Mouse (Mus musculus) forebrain, embryonic 14.5 days (tissue): Measurements from ENCODE around the gene Abca7. TPM values are rescaled to one million over a fixed set of nuclear protein-coding genes. Genes with fewer than 3 reads are reported as not detected.
"Not testable (repeated sequence)": the region's sequence is repeated elsewhere in the genome, so short reads cannot be mapped to it uniquely, and the experiment has no call there.

ENCODE experiments used
- ATAC-seq: fragments of 200-750 bp; cut with Nextera tagmentation; 2 replicates; pipeline ENCODE4 v1.8.0; 2017; ENCODE audit warnings: mild to moderate bottlenecking, moderate library complexity
- DNase-seq: peaks from one replicate; pipeline ENCODE4 v3.0.0-alpha.2; 2015; ENCODE audit warnings: low spot score
- H3K27ac ChIP-seq: fragments of 300-500 bp; sonication (generic); 2 replicates; pipeline ENCODE4 v1.5.1; 2014; ENCODE audit warnings: low read depth, mild to moderate bottlenecking, control low read depth, low read length, moderate library complexity
- H3K27me3 ChIP-seq: fragments of 300-500 bp; sonication (generic); replicated peaks from 2 replicates; pipeline ENCODE4 v1.6.1; 2014; ENCODE audit warnings: low read length, control low read depth, mixed read lengths; ENCODE audit not compliant: control insufficient read depth, insufficient read depth
- H3K36me3 ChIP-seq: fragments of 300-500 bp; sonication (generic); 2 replicates; pipeline ENCODE4 v1.6.1; 2014; ENCODE audit warnings: low read length, control low read depth; ENCODE audit not compliant: control insufficient read depth, insufficient read depth
- H3K4me1 ChIP-seq: fragments of 300-500 bp; sonication (generic); 2 replicates; pipeline ENCODE4 v1.6.1; 2014; ENCODE audit warnings: antibody characterized with exemption, low read length, control low read depth; ENCODE audit not compliant: control insufficient read depth, insufficient read depth
- H3K4me2 ChIP-seq: fragments of 300-500 bp; sonication (generic); 2 replicates; pipeline ENCODE4 v1.6.1; 2014; ENCODE audit warnings: mild to moderate bottlenecking, control low read depth, low read length
- H3K4me3 ChIP-seq: fragments of 300-500 bp; sonication (generic); 2 replicates; pipeline ENCODE4 v1.5.1; 2014; ENCODE audit warnings: low read depth, low read length, control low read depth
- H3K9ac ChIP-seq: fragments of 300-500 bp; sonication (generic); 2 replicates; pipeline ENCODE4 v1.6.1; 2014; ENCODE audit warnings: mild to moderate bottlenecking, low read length, control low read depth, moderate library complexity
- H3K9me3 ChIP-seq: fragments of 300-500 bp; sonication (generic); replicated peaks from 2 replicates; pipeline ENCODE4 v1.6.1; 2016; ENCODE audit warnings: low read length, control low read depth, mixed read lengths; ENCODE audit not compliant: control insufficient read depth
- WGBS: fragments of 180-500 bp; shearing (Covaris S2); extraction: QIAGEN DNeasy Blood & Tissue Kit; methylation state at CpG from one replicate; pipeline ENCODE4 v1.1.7; 2014; 5-methylcytosine and 5-hydroxymethylcytosine counted together
- polyA plus RNA-seq: library from polyadenylated mRNA; unstranded; fragments of >200 nt; fragmentation: Nextera tagmentation; extraction: Ambion mirVana; gene quantifications from 2 replicates; pipeline ENCODE4 v1.2.1, GENCODE M21; 2014

Abca7 gene
- polyA plus RNA-seq, 1 experiment from 2014 or later = 2.1 TPM

- H3K27me3 ChIP-seq = no peaks in the 10 kb centered on the region
- peak; percentile 38 for ATAC-seq
- peak overlapping the region; percentile 90 for H3K9ac ChIP-seq
- H3K36me3 ChIP-seq = peaks cover 29% of the 10 kb centered on the region
- DNase-seq = peak; percentile 66
- H3K4me3 ChIP-seq = peak overlapping the region; percentile 72
- peak overlapping the region; percentile 92 for H3K27ac ChIP-seq
- WGBS = 1% methylated on average over 77 of the region's 77 CpGs
- no peaks in the 10 kb centered on the region for H3K9me3 ChIP-seq
- H3K4me1 ChIP-seq = peaks cover 9% of the 10 kb centered on the region
- peak overlapping the region; percentile 72 for H3K4me2 ChIP-seq
These were observed 57.8 kb downstream of the Abca7 start for GRCm38 (mm10) chr10:80053831-80054815.

DNA sequence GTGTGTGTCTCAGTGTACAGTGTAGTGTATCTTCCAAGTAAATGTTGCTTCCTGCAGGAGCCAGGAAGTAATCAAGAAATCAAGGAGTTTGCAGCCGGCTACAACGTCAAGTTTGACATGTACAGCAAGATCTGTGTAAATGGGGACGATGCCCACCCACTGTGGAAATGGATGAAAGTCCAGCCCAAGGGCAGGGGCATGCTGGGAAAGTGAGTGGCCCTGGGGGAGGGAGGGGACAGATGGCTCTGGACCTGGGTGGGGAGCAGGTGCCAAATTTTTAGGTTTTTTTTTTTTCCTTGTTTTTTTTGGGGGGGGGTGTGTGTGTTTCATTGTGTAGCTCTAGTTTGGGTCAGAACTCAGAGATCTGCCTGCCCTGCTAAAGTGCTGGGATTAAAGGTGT lies 58.6 kb downstream of the Abca7 start:
- not testable (repeated sequence) for DNase-seq

GRCm38 (mm10) chr10:80055364-80055763 lies 59.1 kb downstream of the Abca7 start:
- H3K36me3 ChIP-seq = peaks cover 41% of the 10 kb centered on the region
- DNase-seq (no peak), ATAC-seq (no peak)
- 86% methylated on average over 5 of the region's 5 CpGs for WGBS
- H3K27ac ChIP-seq = no peak overlapping the region
- H3K4me1 ChIP-seq = peaks cover 9% of the 10 kb centered on the region
- H3K4me3 ChIP-seq = no peak overlapping the region
- no peaks in the 10 kb centered on the region for H3K9me3 ChIP-seq
- peak overlapping the region; percentile 72 for H3K4me2 ChIP-seq
- no peak overlapping the region; the same call in 1 of the 2 replicates for H3K9ac ChIP-seq
- no peaks in the 10 kb centered on the region for H3K27me3 ChIP-seq

More for the DNA sequence above, 58.6 kb downstream of the Abca7 start:
- not testable (repeated sequence) for ATAC-seq, H3K9me3 ChIP-seq, H3K27me3 ChIP-seq, H3K4me1 ChIP-seq, H3K27ac ChIP-seq
- WGBS = 26% methylated on average over 3 of the region's 3 CpGs
- Histone ChIP-seq H3K36me3 (peaks cover 37% of the 10 kb centered on the region), H3K4me2 (peak overlapping the region; percentile 72), H3K4me3 (peak overlapping the region; percentile 72), H3K9ac (peak overlapping the region; percentile 90)

DNA sequence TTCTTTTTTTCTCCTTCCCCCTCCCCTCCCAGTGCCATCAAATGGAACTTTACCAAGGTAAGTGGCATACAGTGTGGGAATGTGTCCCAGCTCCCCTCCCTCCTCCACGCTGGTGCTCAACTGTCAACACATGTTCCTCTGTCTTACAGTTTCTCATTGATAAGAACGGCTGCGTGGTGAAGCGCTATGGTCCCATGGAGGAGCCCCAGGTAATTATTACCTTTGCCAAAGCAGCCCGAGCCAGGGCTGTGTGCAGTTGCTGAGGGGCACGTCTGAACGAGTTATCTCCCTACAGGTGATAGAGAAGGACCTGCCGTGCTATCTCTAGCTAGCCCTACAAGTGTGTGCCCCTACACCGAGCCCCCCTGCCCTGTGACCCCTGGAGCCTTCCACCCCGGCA lies 59.6 kb downstream of the Abca7 start:
- no peak overlapping the region; the same call in 1 of the 2 replicates for H3K9ac ChIP-seq
- 85% methylated on average over 9 of the region's 10 CpGs for WGBS
- no peak for ATAC-seq
- H3K4me2 ChIP-seq = no peak overlapping the region; the same call in 1 of the 2 replicates
- no peaks in the 10 kb centered on the region for H3K9me3 ChIP-seq
- peaks cover 9% of the 10 kb centered on the region for H3K4me1 ChIP-seq
- no peak for DNase-seq
- H3K27me3 ChIP-seq = no peaks in the 10 kb centered on the region
- no peak overlapping the region for H3K4me3 ChIP-seq
- H3K36me3 ChIP-seq = peaks cover 46% of the 10 kb centered on the region
- H3K27ac ChIP-seq = no peak overlapping the region

- DNase-seq = no peak
- H3K9me3 ChIP-seq = no peaks in the 10 kb centered on the region
- no peak overlapping the region for H3K27ac ChIP-seq
- H3K4me2 ChIP-seq = no peak overlapping the region
- H3K4me1 ChIP-seq = peaks cover 9% of the 10 kb centered on the region
- H3K4me3 ChIP-seq = no peak overlapping the region
- no peaks in the 10 kb centered on the region for H3K27me3 ChIP-seq
- no peak for ATAC-seq
- WGBS = 83% methylated on average over 4 of the region's 4 CpGs
- H3K9ac ChIP-seq = no peak overlapping the region
- peaks cover 49% of the 10 kb centered on the region for H3K36me3 ChIP-seq
These were observed 60.2 kb downstream of the Abca7 start for GRCm38 (mm10) chr10:80056506-80056905.

GRCm38 (mm10) chr10:80056976-80057682 lies 60.8 kb downstream of the Abca7 start:
- DNase-seq (no peak), ATAC-seq (no peak)
- H3K27me3 ChIP-seq = no peaks in the 10 kb centered on the region
- peaks cover 53% of the 10 kb centered on the region for H3K36me3 ChIP-seq
- H3K4me1 ChIP-seq = peaks cover 9% of the 10 kb centered on the region
- 91% methylated on average over 27 of the region's 27 CpGs for WGBS
- no peak overlapping the region for H3K9ac ChIP-seq
- H3K4me3 ChIP-seq = no peak overlapping the region
- H3K9me3 ChIP-seq = no peaks in the 10 kb centered on the region
- H3K27ac ChIP-seq = 0 out of 2 replicates have a peak overlapping the region, but pooled peaks have one; percentile 14
- H3K4me2 ChIP-seq = no peak overlapping the region

- Histone ChIP-seq H3K4me1 (peaks cover 9% of the 10 kb centered on the region), H3K27me3 (no peaks in the 10 kb centered on the region), H3K4me3 (no peak overlapping the region), H3K9me3 (no peaks in the 10 kb centered on the region), H3K9ac (no peak overlapping the region), H3K27ac (no peak overlapping the region), H3K36me3 (peaks cover 60% of the 10 kb centered on the region), H3K4me2 (no peak overlapping the region)
- ATAC-seq (no peak), DNase-seq (no peak)
- 84% methylated on average over 30 of the region's 30 CpGs for WGBS
These were observed 61.5 kb downstream of the Abca7 start for GRCm38 (mm10) chr10:80057683-80058326.

- no peak for DNase-seq
- no peak for ATAC-seq
- Histone ChIP-seq H3K27me3 (no peaks in the 10 kb centered on the region), H3K9ac (no peak overlapping the region), H3K4me1 (no peaks in the 10 kb centered on the region), H3K27ac (no peak overlapping the region), H3K4me3 (no peak overlapping the region), H3K36me3 (peaks cover 53% of the 10 kb centered on the region), H3K4me2 (no peak overlapping the region), H3K9me3 (no peaks in the 10 kb centered on the region)
- 88% methylated on average over 5 of the region's 5 CpGs for WGBS
These were observed 66.8 kb downstream of the Abca7 start for GRCm38 (mm10) chr10:80063104-80063503.
